Mouse (Mus musculus) G1E (cell line): ENCODE results near the gene Gm27021.

Experiments used
- CTCF ChIP-seq: IDR thresholded peaks from 2 replicates; pipeline ENCODE4 v1.5.1; 2012; ENCODE audit warnings: low read depth, low read length, inconsistent platforms, mixed read lengths
- GATA1 ChIP-seq: IDR thresholded peaks from 2 replicates; pipeline ENCODE4 v1.6.1; 2012; ENCODE audit warnings: borderline replicate concordance, low read length, inconsistent platforms, mixed read lengths
- TAL1 ChIP-seq: conservative IDR thresholded peaks from 2 replicates; pipeline ENCODE4 v1.6.1; 2012; ENCODE audit warnings: low read depth, low read length, inconsistent platforms, mixed read lengths

DNA sequence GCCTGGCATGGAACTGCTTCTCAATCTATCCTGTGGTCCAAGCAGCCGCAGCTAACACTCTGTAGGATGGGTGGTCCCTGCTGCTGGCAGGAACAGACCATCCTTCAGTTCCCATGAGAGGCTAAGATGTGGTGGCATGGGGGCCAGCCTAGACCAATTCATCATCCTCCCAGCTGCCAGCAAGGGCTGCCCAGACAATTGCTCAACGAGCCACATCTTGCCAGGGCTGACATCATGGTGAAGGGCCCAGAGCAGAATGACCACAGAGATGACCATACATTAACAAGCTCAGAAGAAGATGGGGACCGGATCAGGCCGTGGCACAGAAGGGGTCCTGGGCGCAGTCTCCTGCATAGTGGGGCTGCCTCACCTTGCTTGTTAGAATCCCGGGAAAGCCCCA, 57.1 kb downstream of the Gm27021 start:
- TF ChIP-seq CTCF (no peak), TAL1 (no peak), GATA1 (no peak)
